Mouse (Mus musculus) embryonic facial prominence, embryonic 14.5 days (tissue): ENCODE results near the gene Svopl. TPM values are rescaled to one million over a fixed set of nuclear protein-coding genes. Genes with fewer than 3 reads are reported as not detected.
A peak's percentile ranks its signal among the peaks of the same experiment; 100 is the strongest.

Experiments
- ATAC-seq: fragments of 200-750 bp; cut with Nextera tagmentation; 2 replicates; pipeline ENCODE4 v1.8.0; 2017; ENCODE audit warnings: low read depth, moderate number of reproducible peaks, moderate TSS enrichment
- DNase-seq: peaks from one replicate; pipeline ENCODE4 v3.0.0-alpha.2; 2015; ENCODE audit warnings: low spot score
- H3K27ac ChIP-seq: fragments of 300-500 bp; sonication (generic); replicated peaks from 2 replicates; pipeline ENCODE4 v1.5.1; 2014; ENCODE audit warnings: low read depth, mild to moderate bottlenecking, low read length, moderate library complexity
- H3K27me3 ChIP-seq: fragments of 300-500 bp; sonication (generic); replicated peaks from 2 replicates; pipeline ENCODE4 v1.6.1; 2014; ENCODE audit warnings: low read length; ENCODE audit not compliant: control insufficient read depth, insufficient read depth
- H3K36me3 ChIP-seq: fragments of 300-500 bp; sonication (generic); 2 replicates; pipeline ENCODE4 v1.6.1; 2014; ENCODE audit warnings: low read length, mixed read lengths; ENCODE audit not compliant: control insufficient read depth, insufficient read depth
- H3K4me1 ChIP-seq: fragments of 300-500 bp; sonication (generic); 2 replicates; pipeline ENCODE4 v1.6.1; 2014; ENCODE audit warnings: antibody characterized with exemption, low read length; ENCODE audit not compliant: control insufficient read depth, insufficient read depth
- H3K4me2 ChIP-seq: fragments of 300-500 bp; sonication (generic); 2 replicates; pipeline ENCODE4 v1.6.1; 2014; ENCODE audit warnings: low read depth, mild to moderate bottlenecking, low read length, moderate library complexity, mixed read lengths
- H3K4me3 ChIP-seq: fragments of 300-500 bp; sonication (generic); 2 replicates; pipeline ENCODE4 v1.5.1; 2014; ENCODE audit warnings: low read depth, mild to moderate bottlenecking, low read length
- H3K9ac ChIP-seq: fragments of 300-500 bp; sonication (generic); 2 replicates; pipeline ENCODE4 v1.6.1; 2014; ENCODE audit warnings: low read depth, mild to moderate bottlenecking, low read length, moderate library complexity, mixed read lengths
- H3K9me3 ChIP-seq: fragments of 300-500 bp; sonication (generic); 2 replicates; pipeline ENCODE4 v1.6.1; 2016; ENCODE audit warnings: low read length; ENCODE audit not compliant: control insufficient read depth
- WGBS: fragments of 180-500 bp; shearing (Covaris S2); extraction: QIAGEN DNeasy Blood & Tissue Kit; methylation state at CpG from one replicate; pipeline ENCODE4 v1.1.7; 2014; 5-methylcytosine and 5-hydroxymethylcytosine counted together
- polyA plus RNA-seq: library from polyadenylated mRNA; unstranded; fragments of >200 nt; fragmentation: Nextera tagmentation; extraction: Ambion mirVana; gene quantifications from 2 replicates; pipeline ENCODE4 v1.2.1, GENCODE M21; 2014

Svopl gene
- polyA plus RNA-seq, 1 experiment from 2014 or later: 6.0 TPM

- Histone ChIP-seq H3K4me3 (no peak overlapping the region), H3K9ac (no peak overlapping the region), H3K27me3 (no peaks in the 10 kb centered on the region), H3K4me1 (peaks cover 10% of the 10 kb centered on the region), H3K27ac (no peak overlapping the region), H3K4me2 (no peak overlapping the region), H3K9me3 (no peaks in the 10 kb centered on the region), H3K36me3 (no peaks in the 10 kb centered on the region)
- DNase-seq: no peak
- ATAC-seq: no peak
- WGBS: 90% methylated on average over 6 of the region's 6 CpGs
These were observed 2.8 kb upstream of the Svopl start for GRCm38 (mm10) chr6:38049601-38050000.

DNA sequence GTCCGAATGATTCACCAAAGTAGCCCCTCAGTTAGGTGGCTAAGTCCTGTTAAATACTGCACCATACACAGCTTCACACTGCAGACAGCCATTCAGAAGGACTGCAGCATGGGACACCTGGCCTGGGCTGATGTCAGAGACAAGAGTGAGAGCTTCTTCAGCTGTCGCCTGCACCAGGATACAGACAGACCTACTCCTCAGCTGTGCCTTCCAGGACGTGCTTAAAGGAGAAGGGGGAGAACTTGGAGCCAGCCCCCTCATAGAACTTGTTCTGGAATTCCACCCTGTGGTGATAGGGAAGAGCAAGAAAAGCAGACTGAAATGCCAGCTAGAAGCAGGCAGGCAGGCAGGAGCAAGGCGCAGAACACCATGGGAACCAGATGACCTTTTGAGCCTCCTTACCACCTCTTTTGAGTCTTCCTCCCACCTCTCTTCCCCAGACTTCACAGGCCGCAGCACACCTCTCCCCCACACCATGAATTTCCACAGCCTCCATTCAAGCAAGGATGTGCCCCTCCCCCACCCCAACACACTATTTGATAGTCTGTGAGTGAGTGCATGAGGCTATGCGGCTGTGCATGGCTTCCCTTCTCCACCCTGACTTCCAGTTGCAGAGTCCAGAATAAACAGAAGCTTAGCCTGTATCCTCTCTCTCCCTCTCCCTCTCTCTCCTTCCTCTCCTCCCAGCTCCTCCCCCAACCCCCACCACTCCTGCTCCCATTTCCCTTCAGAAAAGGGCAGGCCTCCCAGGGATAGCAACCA lies 2.2 kb upstream of the Svopl start:
- Histone ChIP-seq H3K27me3 (no peaks in the 10 kb centered on the region), H3K4me3 (no peak overlapping the region), H3K36me3 (no peaks in the 10 kb centered on the region), H3K4me1 (peaks cover 10% of the 10 kb centered on the region), H3K9me3 (no peaks in the 10 kb centered on the region), H3K9ac (no peak overlapping the region), H3K4me2 (no peak overlapping the region), H3K27ac (no peak overlapping the region)
- ATAC-seq: no peak
- 53% methylated on average over 6 of the region's 6 CpGs for WGBS
- no peak for DNase-seq

DNA sequence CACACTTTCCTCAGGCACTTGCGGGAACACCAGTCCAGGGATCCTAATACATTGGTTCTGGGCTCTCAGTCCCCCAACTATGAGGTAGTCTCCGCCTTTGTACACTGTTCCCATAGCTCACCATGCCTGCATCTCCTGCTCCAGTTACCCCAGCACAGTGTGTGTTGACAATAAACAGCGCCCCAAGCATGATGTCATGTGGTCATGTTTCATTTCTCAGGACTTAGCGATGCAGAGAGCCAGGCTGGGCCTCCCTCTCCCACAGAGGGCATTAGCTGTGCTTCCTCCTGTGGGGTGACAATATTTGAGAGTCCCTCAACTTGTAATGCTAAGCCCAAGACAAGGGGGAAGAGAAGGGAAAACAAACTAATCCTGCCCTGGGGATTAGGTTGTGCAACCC lies 1.2 kb upstream of the Svopl start:
- WGBS: 70% methylated on average over 4 of the region's 4 CpGs
- Histone ChIP-seq H3K9ac (no peak overlapping the region), H3K4me1 (peaks cover 10% of the 10 kb centered on the region), H3K9me3 (no peaks in the 10 kb centered on the region), H3K27me3 (no peaks in the 10 kb centered on the region), H3K4me2 (no peak overlapping the region), H3K4me3 (no peak overlapping the region), H3K36me3 (no peaks in the 10 kb centered on the region), H3K27ac (no peak overlapping the region)
- DNase-seq: peak; percentile 58
- ATAC-seq: peak; percentile 95

DNA sequence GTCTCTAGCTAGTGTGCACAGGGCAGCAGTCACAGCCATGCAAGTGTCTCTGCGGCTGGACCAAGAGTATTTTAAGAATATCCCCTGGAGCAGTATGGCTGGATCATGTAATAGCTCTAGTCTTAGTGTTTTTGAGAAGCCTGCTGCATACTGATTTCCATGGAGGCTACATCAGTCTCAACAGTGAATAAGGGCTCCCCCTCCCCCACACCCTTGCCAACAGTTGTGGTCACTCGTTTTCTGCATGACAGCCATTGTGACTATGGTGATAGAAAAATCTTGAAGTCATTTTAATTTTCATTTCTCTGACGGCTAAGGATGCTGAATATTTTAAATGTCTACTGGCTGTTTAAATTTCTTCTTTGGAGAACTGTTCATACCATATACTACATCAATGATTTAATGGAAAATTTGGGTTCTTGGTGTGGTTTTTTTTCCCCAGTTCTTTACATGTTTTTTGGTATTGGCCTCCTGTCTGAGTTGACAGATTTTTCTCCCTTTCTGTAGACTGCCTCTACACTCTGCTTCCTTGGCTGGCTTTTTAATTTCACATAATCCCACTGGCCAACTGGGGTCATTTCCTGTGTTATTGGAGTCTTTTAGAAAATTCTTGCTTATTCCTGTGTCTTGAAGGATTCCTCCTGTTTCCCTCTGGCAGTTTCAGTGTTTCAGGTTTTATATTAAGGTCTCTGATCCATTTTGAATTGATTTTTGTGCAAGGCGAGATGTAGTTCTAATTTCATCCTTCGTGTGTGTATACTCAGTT lies 13.8 kb downstream of the Svopl start:
- Histone ChIP-seq H3K4me1 (peaks cover 16% of the 10 kb centered on the region), H3K4me2 (no peak overlapping the region), H3K9me3 (no peaks in the 10 kb centered on the region), H3K27ac (0 out of 2 replicates have a peak overlapping the region, but pooled peaks have one; percentile 22), H3K36me3 (no peaks in the 10 kb centered on the region), H3K4me3 (no peak overlapping the region), H3K27me3 (no peaks in the 10 kb centered on the region), H3K9ac (no peak overlapping the region)
- DNase-seq (no peak), ATAC-seq (no peak)
- WGBS: 50% methylated on average over 5 of the region's 5 CpGs

DNA sequence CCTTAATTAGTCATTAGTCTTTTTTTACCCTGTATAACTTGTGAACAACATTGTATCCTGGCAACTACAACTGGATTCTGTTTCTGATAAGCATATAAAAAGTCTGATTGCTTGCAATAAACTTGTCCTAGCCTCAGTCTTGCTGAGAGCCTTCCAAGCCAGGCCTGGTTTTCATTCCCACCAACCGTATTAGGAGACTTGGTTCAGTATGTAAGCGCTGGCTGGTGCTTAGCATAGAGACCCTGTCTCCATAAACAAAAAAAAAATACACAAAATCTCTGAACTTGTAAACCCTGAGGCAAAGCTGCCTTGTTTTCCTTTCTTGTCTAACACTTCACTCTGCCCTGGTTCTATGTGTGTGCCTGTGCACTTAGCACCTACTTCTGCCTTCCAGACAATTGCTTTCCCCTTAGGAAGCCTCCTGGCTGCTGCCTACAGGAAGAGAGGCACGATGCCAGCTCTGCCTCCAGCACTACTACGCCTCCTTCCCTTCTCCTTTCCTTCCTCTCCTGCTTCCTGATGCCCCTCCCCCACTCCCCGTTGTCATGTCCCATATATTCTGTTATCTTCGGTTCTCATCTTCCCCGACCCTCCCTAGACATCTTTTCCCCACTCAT lies 14.8 kb downstream of the Svopl start:
- no peaks in the 10 kb centered on the region for H3K36me3 ChIP-seq
- no peak overlapping the region for H3K4me3 ChIP-seq
- DNase-seq (peak; percentile 47), ATAC-seq (no peak)
- no peak overlapping the region for H3K9ac ChIP-seq
- 0 out of 2 replicates have a peak overlapping the region, but pooled peaks have one; percentile 22 for H3K27ac ChIP-seq
- no peaks in the 10 kb centered on the region for H3K27me3 ChIP-seq
- WGBS: 30% methylated on average over 7 of the region's 7 CpGs
- H3K4me2 ChIP-seq: no peak overlapping the region
- peaks cover 16% of the 10 kb centered on the region for H3K4me1 ChIP-seq
- H3K9me3 ChIP-seq: no peaks in the 10 kb centered on the region

DNA sequence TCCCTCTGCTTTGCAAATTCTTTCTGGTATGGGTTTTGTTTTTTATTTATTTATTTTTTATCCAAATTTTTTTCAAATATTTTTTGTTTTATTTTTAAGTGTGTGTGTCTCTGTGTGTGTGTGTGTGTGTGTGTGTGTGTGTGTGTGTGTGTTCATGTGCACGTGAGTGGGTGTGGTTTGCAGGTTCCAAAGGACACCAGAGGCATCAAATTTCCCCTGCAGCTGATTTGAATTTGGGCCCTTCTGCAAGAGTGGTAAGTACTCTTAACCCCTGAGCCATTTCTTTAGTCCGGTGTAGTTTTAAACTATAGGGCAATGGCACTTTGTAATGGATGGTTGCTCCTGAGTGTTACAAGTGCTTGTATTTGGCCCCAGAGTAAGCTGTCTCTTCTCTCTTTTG lies 18.6 kb downstream of the Svopl start:
- WGBS: 16% methylated on average over 2 of the region's 2 CpGs
- Histone ChIP-seq H3K4me2 (no peak overlapping the region), H3K4me3 (no peak overlapping the region), H3K9ac (no peak overlapping the region), H3K27ac (no peak overlapping the region), H3K27me3 (no peaks in the 10 kb centered on the region), H3K4me1 (peaks cover 19% of the 10 kb centered on the region), H3K36me3 (no peaks in the 10 kb centered on the region), H3K9me3 (no peaks in the 10 kb centered on the region)
- DNase-seq (no peak), ATAC-seq (no peak)

GRCm38 (mm10) chr6:38027771-38028170 lies 19.0 kb downstream of the Svopl start:
- WGBS: 11% methylated on average over 1 of the region's 1 CpGs

GRCm38 (mm10) chr6:38023284-38023683 lies 23.5 kb downstream of the Svopl start:
- H3K36me3 ChIP-seq: no peaks in the 10 kb centered on the region
- no peak overlapping the region for H3K9ac ChIP-seq
- DNase-seq (peak; percentile 62), ATAC-seq (no peak)
- H3K9me3 ChIP-seq: no peaks in the 10 kb centered on the region
- WGBS: 19% methylated on average over 7 of the region's 7 CpGs
- no peak overlapping the region for H3K4me3 ChIP-seq
- peaks cover 4% of the 10 kb centered on the region; the same call in 1 of the 2 replicates for H3K4me1 ChIP-seq
- no peak overlapping the region for H3K4me2 ChIP-seq
- no peaks in the 10 kb centered on the region for H3K27me3 ChIP-seq
- no peak overlapping the region for H3K27ac ChIP-seq

More at GRCm38 (mm10) chr6:38027771-38028170, 19.0 kb downstream of the Svopl start:
- DNase-seq (no peak), ATAC-seq (no peak)
- no peak overlapping the region for H3K4me3 ChIP-seq
- H3K27ac ChIP-seq: no peak overlapping the region
- H3K9me3 ChIP-seq: no peaks in the 10 kb centered on the region
- no peak overlapping the region for H3K4me2 ChIP-seq
- H3K36me3 ChIP-seq: no peaks in the 10 kb centered on the region
- no peak overlapping the region for H3K9ac ChIP-seq
- no peaks in the 10 kb centered on the region for H3K27me3 ChIP-seq
- peaks cover 15% of the 10 kb centered on the region for H3K4me1 ChIP-seq
